Mouse (Mus musculus) heart, embryonic 10.5 days (tissue): ENCODE results near the gene Unc13b. TPM values are rescaled to one million over a fixed set of nuclear protein-coding genes. Genes with fewer than 3 reads are reported as not detected.

Experiments used
- DNase-seq: peaks from one replicate; pipeline ENCODE4 v3.0.0-alpha.2; 2017; ENCODE audit warnings: low spot score
- H3K27ac ChIP-seq: fragments of 300-500 bp; sonication (generic); 2 replicates; pipeline ENCODE4 v1.5.1; 2016; ENCODE audit warnings: mild to moderate bottlenecking
- H3K27me3 ChIP-seq: fragments of 300-500 bp; sonication (generic); 2 replicates; pipeline ENCODE4 v1.6.1; 2016; ENCODE audit warnings: mild to moderate bottlenecking; ENCODE audit not compliant: poor library complexity, insufficient read depth, severe bottlenecking
- H3K36me3 ChIP-seq: fragments of 300-500 bp; sonication (generic); 2 replicates; pipeline ENCODE4 v1.6.1; 2016; ENCODE audit warnings: mild to moderate bottlenecking, moderate library complexity
- H3K4me1 ChIP-seq: fragments of 300-500 bp; sonication (generic); 2 replicates; pipeline ENCODE4 v1.6.1; 2016; ENCODE audit warnings: mild to moderate bottlenecking
- H3K4me3 ChIP-seq: fragments of 300-500 bp; sonication (generic); 2 replicates; pipeline ENCODE4 v1.5.1; 2016; ENCODE audit warnings: mild to moderate bottlenecking, moderate library complexity
- H3K9me3 ChIP-seq: fragments of 300-500 bp; sonication (generic); 2 replicates; pipeline ENCODE4 v1.6.1; 2016; ENCODE audit warnings: mild to moderate bottlenecking, moderate library complexity
- WGBS: fragments of 180-500 bp; shearing (Covaris S2); methylation state at CpG from one replicate; pipeline ENCODE4 v1.1.7; 2016; 5-methylcytosine and 5-hydroxymethylcytosine counted together
- polyA plus RNA-seq: library from polyadenylated mRNA; unstranded; fragments of >200 nt; fragmentation: Nextera tagmentation; extraction: Ambion mirVana; gene quantifications from 2 replicates; pipeline ENCODE4 v1.2.1, GENCODE M21; 2016

The Unc13b gene
- polyA plus RNA-seq, 1 experiment from 2014 or later: 7.1 TPM

- no peak for DNase-seq
- Histone ChIP-seq H3K36me3 (no peaks in the 10 kb centered on the region; the same call in 1 of the 2 replicates), H3K9me3 (no peaks in the 10 kb centered on the region), H3K4me3 (no peak overlapping the region), H3K4me1 (no peaks in the 10 kb centered on the region), H3K27me3 (no peaks in the 10 kb centered on the region), H3K27ac (no peak overlapping the region)
- 41% methylated on average over 3 of the region's 3 CpGs for WGBS
These were observed 157.7 kb downstream of the Unc13b start for GRCm38 (mm10) chr4:43216491-43216890.

- Histone ChIP-seq H3K9me3 (no peaks in the 10 kb centered on the region), H3K27ac (no peak overlapping the region), H3K4me1 (no peaks in the 10 kb centered on the region), H3K27me3 (no peaks in the 10 kb centered on the region), H3K36me3 (no peaks in the 10 kb centered on the region), H3K4me3 (no peak overlapping the region)
- DNase-seq: no peak
- WGBS: 80% methylated on average over 1 of the region's 1 CpGs
These were observed 159.2 kb downstream of the Unc13b start for GRCm38 (mm10) chr4:43217997-43218396.

- Histone ChIP-seq H3K27me3 (no peaks in the 10 kb centered on the region), H3K36me3 (no peaks in the 10 kb centered on the region), H3K4me3 (no peak overlapping the region), H3K9me3 (no peaks in the 10 kb centered on the region), H3K4me1 (no peaks in the 10 kb centered on the region), H3K27ac (no peak overlapping the region)
- WGBS: 81% methylated on average over 3 of the region's 3 CpGs
- DNase-seq: no peak
These were observed 173.1 kb downstream of the Unc13b start for GRCm38 (mm10) chr4:43231821-43232220.

- H3K27me3 ChIP-seq: no peaks in the 10 kb centered on the region
- WGBS: 71% methylated on average over 1 of the region's 1 CpGs
- H3K4me1 ChIP-seq: no peaks in the 10 kb centered on the region
- H3K9me3 ChIP-seq: no peaks in the 10 kb centered on the region
- DNase-seq: no peak
- H3K4me3 ChIP-seq: no peak overlapping the region
- no peaks in the 10 kb centered on the region for H3K36me3 ChIP-seq
- H3K27ac ChIP-seq: no peak overlapping the region
These were observed 174.2 kb downstream of the Unc13b start for GRCm38 (mm10) chr4:43232985-43233384.

- H3K4me1 ChIP-seq: no peaks in the 10 kb centered on the region
- no peak overlapping the region for H3K4me3 ChIP-seq
- no peaks in the 10 kb centered on the region for H3K9me3 ChIP-seq
- 79% methylated on average over 6 of the region's 6 CpGs for WGBS
- H3K27ac ChIP-seq: no peak overlapping the region
- DNase-seq: peak; percentile 54
- no peaks in the 10 kb centered on the region for H3K36me3 ChIP-seq
- H3K27me3 ChIP-seq: no peaks in the 10 kb centered on the region
These were observed 174.7 kb downstream of the Unc13b start for GRCm38 (mm10) chr4:43233489-43233888.

- Histone ChIP-seq H3K27ac (no peak overlapping the region), H3K4me3 (no peak overlapping the region), H3K36me3 (peaks cover 5% of the 10 kb centered on the region; the same call in 1 of the 2 replicates), H3K27me3 (no peaks in the 10 kb centered on the region), H3K9me3 (no peaks in the 10 kb centered on the region), H3K4me1 (no peaks in the 10 kb centered on the region)
- DNase-seq: peak; percentile 45
- 90% methylated on average over 9 of the region's 9 CpGs for WGBS
These were observed 178.1 kb downstream of the Unc13b start for GRCm38 (mm10) chr4:43236898-43237297.

- Histone ChIP-seq H3K27me3 (no peaks in the 10 kb centered on the region), H3K36me3 (peaks cover 5% of the 10 kb centered on the region; the same call in 1 of the 2 replicates), H3K9me3 (no peaks in the 10 kb centered on the region), H3K27ac (no peak overlapping the region), H3K4me1 (no peaks in the 10 kb centered on the region), H3K4me3 (no peak overlapping the region)
- 91% methylated on average over 1 of the region's 1 CpGs for WGBS
- DNase-seq: no peak
These were observed 182.0 kb downstream of the Unc13b start for GRCm38 (mm10) chr4:43240716-43241115.

- no peak overlapping the region for H3K27ac ChIP-seq
- no peaks in the 10 kb centered on the region for H3K27me3 ChIP-seq
- no peak overlapping the region for H3K4me3 ChIP-seq
- DNase-seq: no peak
- 67% methylated on average over 2 of the region's 2 CpGs for WGBS
- H3K4me1 ChIP-seq: peaks cover 3% of the 10 kb centered on the region; the same call in 1 of the 2 replicates
- no peaks in the 10 kb centered on the region for H3K9me3 ChIP-seq
- peaks cover 5% of the 10 kb centered on the region; the same call in 1 of the 2 replicates for H3K36me3 ChIP-seq
These were observed 185.3 kb downstream of the Unc13b start for GRCm38 (mm10) chr4:43244022-43244421.

- 84% methylated on average over 4 of the region's 4 CpGs for WGBS
These were observed 187.0 kb downstream of the Unc13b start for GRCm38 (mm10) chr4:43245776-43246175.

GRCm38 (mm10) chr4:43248026-43248425, 189.3 kb downstream of the Unc13b start:
- H3K27me3 ChIP-seq: no peaks in the 10 kb centered on the region
- H3K9me3 ChIP-seq: no peaks in the 10 kb centered on the region
- H3K27ac ChIP-seq: no peak overlapping the region
- WGBS: 62% methylated on average over 7 of the region's 7 CpGs
- DNase-seq: no peak
- H3K4me3 ChIP-seq: no peak overlapping the region
- H3K4me1 ChIP-seq: peaks cover 11% of the 10 kb centered on the region
- H3K36me3 ChIP-seq: no peaks in the 10 kb centered on the region; the same call in 1 of the 2 replicates

More at GRCm38 (mm10) chr4:43245776-43246175, 187.0 kb downstream of the Unc13b start:
- Histone ChIP-seq H3K9me3 (no peaks in the 10 kb centered on the region), H3K27ac (no peak overlapping the region), H3K4me1 (peaks cover 11% of the 10 kb centered on the region), H3K27me3 (no peaks in the 10 kb centered on the region), H3K4me3 (no peak overlapping the region), H3K36me3 (peaks cover 2% of the 10 kb centered on the region; the same call in 1 of the 2 replicates)
- no peak for DNase-seq

GRCm38 (mm10) chr4:43248909-43249308, 190.2 kb downstream of the Unc13b start:
- Histone ChIP-seq H3K27ac (no peak overlapping the region), H3K27me3 (no peaks in the 10 kb centered on the region), H3K36me3 (no peaks in the 10 kb centered on the region; the same call in 1 of the 2 replicates), H3K4me3 (no peak overlapping the region), H3K9me3 (no peaks in the 10 kb centered on the region), H3K4me1 (peaks cover 11% of the 10 kb centered on the region)
- DNase-seq: no peak
- 58% methylated on average over 2 of the region's 2 CpGs for WGBS

- Histone ChIP-seq H3K9me3 (no peaks in the 10 kb centered on the region), H3K4me1 (peaks cover 11% of the 10 kb centered on the region), H3K27ac (no peak overlapping the region), H3K4me3 (no peak overlapping the region), H3K36me3 (no peaks in the 10 kb centered on the region; the same call in 1 of the 2 replicates), H3K27me3 (no peaks in the 10 kb centered on the region)
- no peak for DNase-seq
- 55% methylated on average over 6 of the region's 6 CpGs for WGBS
These were observed 192.5 kb downstream of the Unc13b start for GRCm38 (mm10) chr4:43251269-43251668.

- Histone ChIP-seq H3K4me1 (peaks cover 18% of the 10 kb centered on the region), H3K36me3 (peaks cover 3% of the 10 kb centered on the region; the same call in 1 of the 2 replicates), H3K9me3 (no peaks in the 10 kb centered on the region), H3K27ac (no peak overlapping the region), H3K4me3 (no peak overlapping the region), H3K27me3 (no peaks in the 10 kb centered on the region)
- WGBS: 93% methylated on average over 2 of the region's 2 CpGs
- DNase-seq: no peak
These were observed 198.3 kb downstream of the Unc13b start for GRCm38 (mm10) chr4:43257040-43257439.

GRCm38 (mm10) chr4:43258556-43258955, 199.8 kb downstream of the Unc13b start:
- Histone ChIP-seq H3K36me3 (peaks cover 3% of the 10 kb centered on the region; the same call in 1 of the 2 replicates), H3K4me3 (no peak overlapping the region), H3K27me3 (no peaks in the 10 kb centered on the region), H3K4me1 (peaks cover 18% of the 10 kb centered on the region), H3K27ac (peak overlapping the region; percentile 49), H3K9me3 (no peaks in the 10 kb centered on the region)
- 45% methylated on average over 4 of the region's 4 CpGs for WGBS
- no peak for DNase-seq
